Mouse (Mus musculus): ENCODE measurements at regions not wholly inside any gene's neighbourhood (a gene's known extent, or its start where the extent isn't known, plus 50 kb on each side); places are given as distances from the start of the nearest gene placed in this dataset.

GRCm38 (mm10) chr3:133651996-133652395, 107.1 kb upstream of the Tet2 start:
- ATAC-seq (ENCODE audit: low FRiP score, low TSS enrichment), result no peak
- Histone ChIP-seq H3K4me3 (ENCODE audit: low read length) (no peak overlapping the region), H3K36me3 (ENCODE audit: control insufficient read depth, insufficient read depth, low read length) (no peaks in the 10 kb centered on the region), H3K27me3 (ENCODE audit: control insufficient read depth, insufficient read depth, low read length) (no peaks in the 10 kb centered on the region), H3K27ac (ENCODE audit: low read depth, low read length) (no peak overlapping the region), H3K9me3 (ENCODE audit: control insufficient read depth, low read length) (no peaks in the 10 kb centered on the region), H3K4me2 (replicated peaks; ENCODE audit: low read depth, low read length) (no peak overlapping the region), H3K9ac (ENCODE audit: low read depth, low read length) (no peak overlapping the region), H3K4me1 (ENCODE audit: control insufficient read depth, insufficient read depth, low read length) (no peaks in the 10 kb centered on the region)
- WGBS, result 82% methylated on average over 4 of the region's 4 CpGs

GRCm38 (mm10) chr3:133659759-133660158, 114.8 kb upstream of the Tet2 start:
- H3K9me3 ChIP-seq (ENCODE audit: control insufficient read depth, low read length), result no peaks in the 10 kb centered on the region
- no peaks in the 10 kb centered on the region for H3K36me3 ChIP-seq (ENCODE audit: control insufficient read depth, insufficient read depth, low read length)
- no peak overlapping the region for H3K27ac ChIP-seq (ENCODE audit: low read depth, low read length)
- H3K27me3 ChIP-seq (ENCODE audit: control insufficient read depth, insufficient read depth, low read length), result no peaks in the 10 kb centered on the region
- no peak overlapping the region for H3K9ac ChIP-seq (ENCODE audit: low read depth, low read length)
- WGBS, result 85% methylated on average over 8 of the region's 8 CpGs
- ATAC-seq (ENCODE audit: low FRiP score, low TSS enrichment), result no peak
- H3K4me1 ChIP-seq (ENCODE audit: control insufficient read depth, insufficient read depth, low read length), result no peaks in the 10 kb centered on the region
- H3K4me2 ChIP-seq (replicated peaks; ENCODE audit: low read depth, low read length), result no peak overlapping the region
- no peak overlapping the region for H3K4me3 ChIP-seq (ENCODE audit: low read length)

GRCm38 (mm10) chr3:133661303-133661702, 116.4 kb upstream of the Tet2 start:
- Histone ChIP-seq H3K4me1 (ENCODE audit: control insufficient read depth, insufficient read depth, low read length) (no peaks in the 10 kb centered on the region), H3K4me3 (ENCODE audit: low read length) (no peak overlapping the region), H3K27ac (ENCODE audit: low read depth, low read length) (no peak overlapping the region), H3K27me3 (ENCODE audit: control insufficient read depth, insufficient read depth, low read length) (no peaks in the 10 kb centered on the region), H3K9ac (ENCODE audit: low read depth, low read length) (no peak overlapping the region), H3K9me3 (ENCODE audit: control insufficient read depth, low read length) (no peaks in the 10 kb centered on the region), H3K4me2 (replicated peaks; ENCODE audit: low read depth, low read length) (no peak overlapping the region), H3K36me3 (ENCODE audit: control insufficient read depth, insufficient read depth, low read length) (no peaks in the 10 kb centered on the region)
- ATAC-seq (ENCODE audit: low FRiP score, low TSS enrichment), result no peak
- 73% methylated on average over 3 of the region's 3 CpGs for WGBS

DNA sequence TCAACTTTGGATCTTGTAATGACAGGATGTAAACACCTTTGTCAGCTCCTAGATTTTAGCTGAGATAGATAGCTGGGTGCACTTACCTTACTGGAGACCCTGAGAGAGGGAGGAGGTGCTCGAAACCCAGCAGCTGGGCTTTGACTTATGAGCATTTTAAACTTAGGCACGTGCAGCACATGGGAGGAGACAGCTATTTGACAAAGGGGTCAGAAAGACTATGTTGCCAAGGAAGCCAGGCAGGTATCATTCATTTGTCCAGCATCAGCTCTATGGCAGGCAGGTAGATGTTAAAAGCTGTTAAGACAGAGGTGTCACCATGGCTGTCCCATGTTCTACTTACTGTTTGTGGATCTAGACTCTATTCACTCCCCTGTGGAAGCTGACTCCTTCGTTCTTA, 120.0 kb upstream of the Tet2 start:
- ATAC-seq (ENCODE audit: low FRiP score, low TSS enrichment), result no peak
- Histone ChIP-seq H3K9ac (ENCODE audit: low read depth, low read length) (no peak overlapping the region), H3K36me3 (ENCODE audit: control insufficient read depth, insufficient read depth, low read length) (no peaks in the 10 kb centered on the region), H3K4me1 (ENCODE audit: control insufficient read depth, insufficient read depth, low read length) (no peaks in the 10 kb centered on the region), H3K9me3 (ENCODE audit: control insufficient read depth, low read length) (no peaks in the 10 kb centered on the region), H3K4me2 (replicated peaks; ENCODE audit: low read depth, low read length) (no peak overlapping the region), H3K4me3 (ENCODE audit: low read length) (no peak overlapping the region), H3K27me3 (ENCODE audit: control insufficient read depth, insufficient read depth, low read length) (no peaks in the 10 kb centered on the region), H3K27ac (ENCODE audit: low read depth, low read length) (no peak overlapping the region)
- WGBS, result 72% methylated on average over 3 of the region's 3 CpGs

DNA sequence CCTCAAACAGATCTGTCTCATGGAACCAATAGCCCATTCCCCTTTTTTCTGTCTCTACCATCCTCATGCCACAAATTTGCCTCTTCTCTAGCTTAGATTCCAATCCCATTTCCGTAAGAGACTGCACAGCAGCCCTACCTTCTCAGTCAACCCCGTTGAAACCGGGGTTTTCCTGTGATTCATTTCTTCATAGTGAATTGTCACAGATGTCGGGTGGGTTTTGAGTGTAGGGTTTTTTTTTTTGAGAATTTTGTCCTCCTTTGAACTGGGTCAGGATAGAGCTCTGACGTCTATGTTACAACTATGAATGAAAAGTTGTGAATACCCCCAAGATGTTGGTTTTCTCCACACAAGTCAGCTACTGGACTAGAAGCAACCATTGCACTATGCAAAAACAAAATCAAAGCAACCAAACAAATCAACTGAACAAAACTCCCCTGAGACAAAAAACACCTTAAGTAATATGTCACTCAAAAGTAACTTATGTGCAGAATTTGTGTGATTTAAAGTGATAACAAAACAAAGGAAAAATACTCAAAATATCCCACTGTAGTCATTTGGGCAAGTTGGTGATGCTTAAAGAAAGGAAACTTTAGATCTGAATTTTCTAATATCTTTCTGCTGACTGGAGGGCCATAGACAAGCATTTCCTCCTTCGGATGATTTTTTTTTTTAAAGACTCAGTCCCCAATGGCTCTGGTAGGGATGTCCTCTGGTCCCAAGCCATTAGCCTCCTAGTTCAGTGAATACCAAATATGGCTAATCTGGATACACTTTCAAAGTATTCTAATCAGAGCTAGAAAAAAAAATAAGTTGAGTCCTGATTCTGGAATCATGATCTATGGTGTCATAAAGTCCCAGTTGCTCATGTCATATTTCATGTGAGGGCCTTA, 120.7 kb upstream of the Tet2 start:
- ATAC-seq (ENCODE audit: low FRiP score, low TSS enrichment), result no peak
- Histone ChIP-seq H3K36me3 (ENCODE audit: control insufficient read depth, insufficient read depth, low read length) (no peaks in the 10 kb centered on the region), H3K27ac (ENCODE audit: low read depth, low read length) (no peak overlapping the region), H3K4me1 (ENCODE audit: control insufficient read depth, insufficient read depth, low read length) (no peaks in the 10 kb centered on the region), H3K9me3 (ENCODE audit: control insufficient read depth, low read length) (no peaks in the 10 kb centered on the region), H3K9ac (ENCODE audit: low read depth, low read length) (no peak overlapping the region), H3K27me3 (ENCODE audit: control insufficient read depth, insufficient read depth, low read length) (no peaks in the 10 kb centered on the region), H3K4me3 (ENCODE audit: low read length) (no peak overlapping the region), H3K4me2 (replicated peaks; ENCODE audit: low read depth, low read length) (no peak overlapping the region)
- WGBS, result 93% methylated on average over 6 of the region's 6 CpGs

DNA sequence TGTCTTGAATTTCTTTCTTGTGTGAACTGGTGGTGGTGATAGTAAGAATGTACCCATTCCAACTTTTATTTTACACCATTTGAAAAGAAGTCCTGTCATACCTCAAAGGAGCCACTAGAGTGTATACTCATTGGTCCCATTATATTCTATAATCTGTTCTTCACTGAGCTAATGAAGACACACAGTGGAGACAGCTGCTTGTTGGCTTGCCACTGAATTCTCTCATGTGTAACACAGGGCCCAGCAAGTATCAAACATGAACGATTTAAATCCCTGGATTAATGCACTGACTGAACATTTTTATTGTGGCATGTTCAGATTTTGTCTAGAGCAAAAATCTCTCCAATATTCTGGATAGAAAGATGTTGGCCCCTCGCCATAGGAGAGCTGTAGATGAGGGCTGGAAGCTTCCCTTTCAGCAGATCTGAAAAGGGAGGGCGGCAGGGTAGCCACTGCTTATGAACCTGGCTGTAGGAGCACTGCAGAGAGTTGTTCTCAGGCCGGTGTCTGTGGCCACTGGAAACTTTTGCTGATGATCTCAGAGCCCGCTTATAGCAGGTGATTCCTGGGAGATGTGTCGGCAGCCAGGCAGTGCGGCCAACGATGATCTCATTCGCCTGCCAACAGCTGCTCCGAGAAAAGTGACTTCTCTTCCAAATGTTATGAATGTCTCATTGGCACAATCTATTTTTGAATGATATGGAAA, 128.0 kb upstream of the Tet2 start:
- Histone ChIP-seq H3K36me3 (ENCODE audit: control insufficient read depth, insufficient read depth, low read length) (no peaks in the 10 kb centered on the region), H3K4me2 (replicated peaks; ENCODE audit: low read depth, low read length) (no peak overlapping the region), H3K4me1 (ENCODE audit: control insufficient read depth, insufficient read depth, low read length) (no peaks in the 10 kb centered on the region), H3K9ac (ENCODE audit: low read depth, low read length) (no peak overlapping the region), H3K27me3 (ENCODE audit: control insufficient read depth, insufficient read depth, low read length) (no peaks in the 10 kb centered on the region), H3K9me3 (ENCODE audit: control insufficient read depth, low read length) (no peaks in the 10 kb centered on the region), H3K27ac (ENCODE audit: low read depth, low read length) (no peak overlapping the region), H3K4me3 (ENCODE audit: low read length) (no peak overlapping the region)
- 90% methylated on average over 10 of the region's 10 CpGs for WGBS
- ATAC-seq (ENCODE audit: low FRiP score, low TSS enrichment), result no peak

GRCm38 (mm10) chr3:133677892-133678291, 133.0 kb upstream of the Tet2 start:
- no peak overlapping the region for H3K4me3 ChIP-seq (ENCODE audit: low read length)
- WGBS, result 84% methylated on average over 1 of the region's 1 CpGs
- H3K36me3 ChIP-seq (ENCODE audit: control insufficient read depth, insufficient read depth, low read length), result no peaks in the 10 kb centered on the region
- H3K27me3 ChIP-seq (ENCODE audit: control insufficient read depth, insufficient read depth, low read length), result no peaks in the 10 kb centered on the region
- no peaks in the 10 kb centered on the region for H3K4me1 ChIP-seq (ENCODE audit: control insufficient read depth, insufficient read depth, low read length)
- no peak overlapping the region for H3K4me2 ChIP-seq (replicated peaks; ENCODE audit: low read depth, low read length)
- no peak overlapping the region for H3K9ac ChIP-seq (ENCODE audit: low read depth, low read length)
- ATAC-seq (ENCODE audit: low FRiP score, low TSS enrichment), result no peak
- H3K27ac ChIP-seq (ENCODE audit: low read depth, low read length), result no peak overlapping the region
- H3K9me3 ChIP-seq (ENCODE audit: control insufficient read depth, low read length), result no peaks in the 10 kb centered on the region

DNA sequence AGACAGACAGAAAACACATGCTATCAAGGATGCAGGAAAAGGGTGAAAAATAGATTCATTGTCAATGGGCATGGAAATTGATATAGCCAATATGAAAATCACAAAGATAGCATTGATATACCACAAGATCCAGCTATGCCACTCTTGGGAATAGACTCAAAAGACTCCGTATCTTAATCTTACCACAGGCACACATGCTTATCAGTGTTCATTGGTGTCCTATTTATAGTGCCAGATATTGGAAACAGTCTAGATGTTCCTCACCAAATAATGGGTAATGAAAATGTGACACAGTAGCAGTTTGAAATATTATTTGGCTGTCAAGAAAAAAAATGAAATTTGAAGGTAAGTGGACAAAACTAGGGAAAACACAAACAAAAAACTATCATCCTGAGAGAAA, 135.0 kb upstream of the Tet2 start:
- H3K4me2 ChIP-seq (replicated peaks; ENCODE audit: low read depth, low read length), result no peak overlapping the region
- H3K9me3 ChIP-seq (ENCODE audit: control insufficient read depth, low read length), result no peaks in the 10 kb centered on the region
- WGBS, result 91% methylated on average over 1 of the region's 1 CpGs
- no peaks in the 10 kb centered on the region for H3K36me3 ChIP-seq (ENCODE audit: control insufficient read depth, insufficient read depth, low read length)
- H3K4me1 ChIP-seq (ENCODE audit: control insufficient read depth, insufficient read depth, low read length), result no peaks in the 10 kb centered on the region
- no peak overlapping the region for H3K9ac ChIP-seq (ENCODE audit: low read depth, low read length)
- no peak for ATAC-seq (ENCODE audit: low FRiP score, low TSS enrichment)
- no peaks in the 10 kb centered on the region for H3K27me3 ChIP-seq (ENCODE audit: control insufficient read depth, insufficient read depth, low read length)
- H3K27ac ChIP-seq (ENCODE audit: low read depth, low read length), result no peak overlapping the region
- H3K4me3 ChIP-seq (ENCODE audit: low read length), result no peak overlapping the region

DNA sequence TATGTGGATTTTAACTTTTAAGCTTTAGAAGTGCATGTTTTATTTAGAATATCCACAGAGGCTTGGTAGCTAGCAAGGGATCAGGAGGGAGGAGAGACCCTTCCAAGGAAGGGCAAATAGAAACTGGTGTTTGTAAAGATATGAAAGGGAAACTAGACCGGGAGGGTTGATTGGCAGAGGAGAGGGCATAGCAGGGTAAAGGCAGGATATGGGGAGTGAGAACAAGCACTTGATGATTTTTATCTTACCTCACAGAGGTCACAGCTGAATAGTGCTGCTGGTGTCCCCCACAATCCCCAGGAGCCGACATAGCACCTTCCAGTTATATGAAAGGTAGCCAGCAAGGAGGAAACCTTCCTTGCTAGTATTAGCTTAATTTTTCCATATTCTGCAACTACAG, 135.4 kb upstream of the Tet2 start:
- H3K27me3 ChIP-seq (ENCODE audit: control insufficient read depth, insufficient read depth, low read length), result no peaks in the 10 kb centered on the region
- H3K36me3 ChIP-seq (ENCODE audit: control insufficient read depth, insufficient read depth, low read length), result no peaks in the 10 kb centered on the region
- no peak overlapping the region for H3K4me2 ChIP-seq (replicated peaks; ENCODE audit: low read depth, low read length)
- 77% methylated on average over 2 of the region's 2 CpGs for WGBS
- no peak overlapping the region for H3K9ac ChIP-seq (ENCODE audit: low read depth, low read length)
- no peaks in the 10 kb centered on the region for H3K9me3 ChIP-seq (ENCODE audit: control insufficient read depth, low read length)
- H3K4me1 ChIP-seq (ENCODE audit: control insufficient read depth, insufficient read depth, low read length), result no peaks in the 10 kb centered on the region
- no peak for ATAC-seq (ENCODE audit: low FRiP score, low TSS enrichment)
- H3K27ac ChIP-seq (ENCODE audit: low read depth, low read length), result no peak overlapping the region
- no peak overlapping the region for H3K4me3 ChIP-seq (ENCODE audit: low read length)

Measured in kidney, embryonic 14.5 days (tissue).